Mouse (Mus musculus): ENCODE measurements around the gene Bbs10. TPM values are rescaled to one million over a fixed set of nuclear protein-coding genes. Genes with fewer than 3 reads are reported as not detected.

Gene Bbs10
- polyA plus RNA-seq (2012; rRNA removed): 1.5 and 1.8 TPM in 2 replicates

DNA sequence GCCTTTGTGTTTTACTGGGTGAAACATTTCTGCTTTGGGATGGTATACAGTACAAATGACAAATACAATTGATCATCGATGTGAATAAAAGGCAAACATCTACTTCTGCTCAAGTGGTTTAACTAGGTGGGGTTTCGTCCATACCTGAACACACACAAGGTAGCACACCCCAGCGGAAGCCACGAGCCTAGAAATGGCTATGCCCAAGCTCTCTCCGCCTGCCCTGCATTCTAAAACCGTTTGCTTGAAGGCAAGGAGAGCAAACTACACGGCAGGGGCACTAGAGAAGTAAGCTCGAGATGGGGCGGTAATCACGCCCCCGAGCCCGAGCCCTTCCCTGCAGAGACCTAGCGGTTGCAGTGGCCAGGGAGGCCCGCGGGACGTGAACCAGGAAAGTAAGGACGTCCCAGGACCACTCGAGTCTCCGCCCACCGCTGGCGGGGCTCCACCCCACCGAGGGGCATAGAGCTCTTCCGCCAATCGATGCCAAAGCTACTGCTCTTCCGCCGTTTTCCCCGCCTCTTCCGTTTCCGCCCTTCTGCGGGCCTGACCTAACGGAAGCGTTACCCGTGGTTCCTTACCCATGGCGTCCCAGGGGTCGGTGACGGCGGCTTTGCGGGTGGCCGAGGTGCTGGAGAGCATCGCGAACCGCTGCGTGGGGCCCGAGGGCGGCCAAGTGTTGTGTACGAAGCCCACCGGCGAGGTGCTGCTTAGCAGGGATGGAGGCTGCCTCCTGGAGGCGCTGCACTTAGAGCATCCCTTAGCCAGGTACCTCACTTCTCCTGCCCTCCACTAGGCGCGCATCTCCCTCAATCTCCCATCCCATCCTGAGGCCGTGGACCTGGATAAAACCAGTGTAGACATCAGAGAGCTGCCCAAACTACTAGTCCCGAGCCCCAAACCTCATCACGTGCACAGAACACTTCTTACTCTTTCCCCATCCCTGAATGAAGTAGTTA, at the start of gene Bbs10:
Bbs10 (plus strand) TSS at position 540 of the 959 bp plus-strand sequence.

Other genes with a start within 250 kb of the Bbs10 start
- 7.1 and 7.2 TPM in 2 replicates for gene Osbpl8, start 133.9 kb upstream of the Bbs10 start, polyA plus RNA-seq (2012; rRNA removed)
- gene Nap1l1, start 174.5 kb downstream of the Bbs10 start, polyA plus RNA-seq (2012; rRNA removed): 5.7 and 6.0 TPM in 2 replicates
- gene Phlda1, start 207.6 kb downstream of the Bbs10 start, polyA plus RNA-seq (2012; rRNA removed): 21.9 and 24.0 TPM in 2 replicates

All from ovary, adult 2 months (tissue).